Mouse (Mus musculus): ENCODE measurements around the gene Rpl7l1.

- TF ChIP-seq POU5F1 (IDR thresholded peaks at IDR 0.05; ENCODE audit: borderline replicate concordance, low read length) (no peak), CTCF (conservative IDR thresholded peaks at IDR 0.05; ENCODE audit: low read length) (peak; percentile 81), NANOG (IDR thresholded peaks at IDR 0.05; ENCODE audit: borderline replicate concordance, low read length) (no peak)
Measured at GRCm38 (mm10) chr17:46728021-46728420, 54.5 kb downstream of the Rpl7l1 start.

Measured in E14TG2a.4 (cell line).